Mouse (Mus musculus) A20 (cell line): ENCODE measurements around the gene Akap7.

ENCODE experiments used
- DNase-seq: peaks from one replicate; pipeline ENCODE4 v3.0.0-alpha.2; 2011; ENCODE audit warnings: low read depth, low spot score

Gene Akap7

GRCm38 (mm10) chr10:25297666-25298263 is 9.9 kb downstream of the Akap7 start:
- no peak for DNase-seq

- DNase-seq: peak; percentile 79
Observed at GRCm38 (mm10) chr10:25296657-25297369, 10.9 kb downstream of the Akap7 start.

GRCm38 (mm10) chr10:25296286-25296656 is 11.4 kb downstream of the Akap7 start:
- DNase-seq: no peak

- no peak for DNase-seq
Observed at GRCm38 (mm10) chr10:25295836-25296235, 11.8 kb downstream of the Akap7 start.

- DNase-seq: no peak
Observed at GRCm38 (mm10) chr10:25294999-25295398, 12.7 kb downstream of the Akap7 start.

GRCm38 (mm10) chr10:25293796-25294195 is 13.9 kb downstream of the Akap7 start:
- DNase-seq: no peak

GRCm38 (mm10) chr10:25291053-25291452 is 16.6 kb downstream of the Akap7 start:
- DNase-seq: no peak

- no peak for DNase-seq
Observed at GRCm38 (mm10) chr10:25285100-25285811, 22.4 kb downstream of the Akap7 start.

GRCm38 (mm10) chr10:25284427-25285099 is 23.1 kb downstream of the Akap7 start:
- no peak for DNase-seq

- DNase-seq: no peak
Observed at GRCm38 (mm10) chr10:25283397-25283796, 24.3 kb downstream of the Akap7 start.

GRCm38 (mm10) chr10:25280141-25280540 is 27.5 kb downstream of the Akap7 start:
- no peak for DNase-seq

GRCm38 (mm10) chr10:25279406-25279805 is 28.3 kb downstream of the Akap7 start:
- peak; percentile 45 for DNase-seq

- DNase-seq: no peak
Observed at GRCm38 (mm10) chr10:25275492-25275891, 32.2 kb downstream of the Akap7 start.

- DNase-seq: no peak
Observed at GRCm38 (mm10) chr10:25274621-25275330, 32.9 kb downstream of the Akap7 start.

GRCm38 (mm10) chr10:25273731-25274130 is 33.9 kb downstream of the Akap7 start:
- no peak for DNase-seq

- DNase-seq: no peak
Observed at GRCm38 (mm10) chr10:25271756-25272155, 35.9 kb downstream of the Akap7 start.

GRCm38 (mm10) chr10:25271207-25271606 is 36.5 kb downstream of the Akap7 start:
- no peak for DNase-seq

GRCm38 (mm10) chr10:25268476-25269351 is 39.0 kb downstream of the Akap7 start:
- DNase-seq: peak; percentile 82

GRCm38 (mm10) chr10:25261176-25261575 is 46.5 kb downstream of the Akap7 start:
- no peak for DNase-seq

- no peak for DNase-seq
Observed at GRCm38 (mm10) chr10:25260724-25261123, 46.9 kb downstream of the Akap7 start.

GRCm38 (mm10) chr10:25258171-25258570 is 49.5 kb downstream of the Akap7 start:
- DNase-seq: no peak
